ENCODE assay signal across 13 mouse cellular contexts in the genomic region with DNA sequence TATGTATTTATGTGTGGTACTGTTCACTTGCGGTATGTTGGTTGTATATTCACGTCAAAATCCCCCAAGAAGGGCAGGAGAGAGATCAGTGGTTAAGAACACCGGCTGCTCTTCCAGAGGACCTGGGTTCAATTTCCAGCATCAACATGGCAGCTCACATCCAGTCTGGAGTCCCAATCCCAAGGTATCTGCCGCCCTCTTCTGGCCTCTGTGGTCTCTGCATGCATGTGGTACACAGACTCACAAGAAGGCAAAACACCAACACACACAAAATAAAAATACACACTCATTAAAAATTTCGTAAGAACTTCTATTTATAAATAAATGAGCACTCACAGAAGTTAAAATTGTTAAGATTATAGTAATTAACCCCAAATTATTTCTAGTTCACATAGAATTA. TPM values are rescaled to one million over a fixed set of nuclear protein-coding genes. Genes with fewer than 3 reads are reported as not detected.
DNase-seq lines count a peak whose midpoint lies in the region; ATAC-seq and TF ChIP-seq lines count a peak whose summit lies in the region.
"Had no signal": no experiment of that assay in that cellular context is flagged by ENCODE, and none has a peak within 500 bp of the region (broad histone marks: within the 10 kb centered on the region; RNA-seq: fewer than 3 reads in every experiment).

No protein-coding gene starts in this region.

- H3K4me2 ChIP-seq in heart, postnatal 0 days (ENCODE audit: low read depth, low read length) = no peak overlapping the region
- no peak overlapping the region for H3K4me2 ChIP-seq in heart, embryonic 11.5 days
- no peak overlapping the region for H3K4me2 ChIP-seq in liver, embryonic 14.5 days (ENCODE audit: low read depth)
- H3K4me2 ChIP-seq in forebrain, embryonic 13.5 days = no peak overlapping the region
- H3K4me2 ChIP-seq: heart, embryonic 13.5 days had no signal

- 61% methylated on average over 5 of the region's 5 CpGs for WGBS in heart, postnatal 0 days
- WGBS in heart, embryonic 11.5 days (ENCODE audit: insufficient replicate concordance) = 66% methylated on average over 5 of the region's 5 CpGs
- 52% methylated on average over 5 of the region's 5 CpGs for WGBS in liver, embryonic 14.5 days (ENCODE audit: insufficient replicate concordance)
- WGBS in forebrain, embryonic 13.5 days = 74% methylated on average over 5 of the region's 5 CpGs

- no peak for TF ChIP-seq EP300 in heart, postnatal 0 days (IDR thresholded peaks at IDR 0.05; ENCODE audit: low read depth)
- TF ChIP-seq EP300 in MEL (IDR thresholded peaks at IDR 0.05; ENCODE audit: low read depth in 1 of 2, low read length in 2 of 2) = no peak
- no peak for TF ChIP-seq EP300 in liver, embryonic 14.5 days (IDR thresholded peaks at IDR 0.05; ENCODE audit: low read depth)

- H3K27ac ChIP-seq in heart, postnatal 0 days (ENCODE audit: low read depth) = no peak overlapping the region
- no peak overlapping the region for H3K27ac ChIP-seq in heart, embryonic 11.5 days (ENCODE audit: low read depth, low read length)
- H3K27ac ChIP-seq in MEL (ENCODE audit: control insufficient read depth, low read depth, low read length) = no peak overlapping the region
- no peak overlapping the region for H3K27ac ChIP-seq in liver, embryonic 14.5 days
- no peak overlapping the region for H3K27ac ChIP-seq in forebrain, embryonic 13.5 days
- H3K27ac ChIP-seq: heart, embryonic 13.5 days; midbrain, embryonic 10.5 days had no signal

- peaks cover 5% of the 10 kb centered on the region; the same call in 1 of the 2 replicates for H3K27me3 ChIP-seq in heart, postnatal 0 days (ENCODE audit: control insufficient read depth, insufficient read depth, low read length)
- H3K27me3 ChIP-seq in heart, embryonic 11.5 days (ENCODE audit: control insufficient read depth, insufficient read depth, low read length) = peaks cover 10% of the 10 kb centered on the region
- H3K27me3 ChIP-seq in MEL (ENCODE audit: control insufficient read depth in 1 of 2, insufficient read depth in 2 of 2, low read length in 2 of 2) = no peaks in the 10 kb centered on the region
- H3K27me3 ChIP-seq in liver, embryonic 14.5 days (ENCODE audit: control insufficient read depth, insufficient read depth, low read length) = no peaks in the 10 kb centered on the region; the same call in 1 of the 2 replicates
- H3K27me3 ChIP-seq in forebrain, embryonic 13.5 days = peaks cover 9% of the 10 kb centered on the region

- H3K9me3 ChIP-seq in heart, postnatal 0 days (replicated peaks; ENCODE audit: control insufficient read depth, low read length) = no peaks in the 10 kb centered on the region
- no peaks in the 10 kb centered on the region for H3K9me3 ChIP-seq in heart, embryonic 11.5 days (replicated peaks; ENCODE audit: control insufficient read depth, low read length)
- no peaks in the 10 kb centered on the region for H3K9me3 ChIP-seq in MEL (replicated peaks; ENCODE audit: insufficient read depth, low read length)
- no peaks in the 10 kb centered on the region for H3K9me3 ChIP-seq in liver, embryonic 14.5 days (ENCODE audit: control insufficient read depth, low read length)
- H3K9me3 ChIP-seq in forebrain, embryonic 13.5 days (replicated peaks) = peaks cover 6% of the 10 kb centered on the region; the same call in 1 of the 2 replicates
- H3K9me3 ChIP-seq: midbrain, embryonic 10.5 days had no signal

- H3K4me1 ChIP-seq in heart, postnatal 0 days (ENCODE audit: control insufficient read depth, insufficient read depth) = no peaks in the 10 kb centered on the region
- no peaks in the 10 kb centered on the region for H3K4me1 ChIP-seq in heart, embryonic 11.5 days (ENCODE audit: control insufficient read depth, insufficient read depth, low read length)
- H3K4me1 ChIP-seq in MEL (ENCODE audit: control insufficient read depth in 1 of 2, insufficient read depth in 2 of 2, low read length in 2 of 2) = no peaks in the 10 kb centered on the region
- no peaks in the 10 kb centered on the region for H3K4me1 ChIP-seq in liver, embryonic 14.5 days (replicated peaks; ENCODE audit: control insufficient read depth in 2 of 2, insufficient read depth in 2 of 2, low read length in 1 of 2)
- no peaks in the 10 kb centered on the region for H3K4me1 ChIP-seq in forebrain, embryonic 13.5 days
- H3K4me1 ChIP-seq: heart, embryonic 13.5 days; midbrain, embryonic 10.5 days had no signal

- TF ChIP-seq CTCF in heart, postnatal 0 days (IDR thresholded peaks at IDR 0.05; ENCODE audit: low read depth) = peak; percentile 10; the same call in 1 of the 2 replicates
- peak; percentile 63 to 80 (median 80) for TF ChIP-seq CTCF in MEL (IDR thresholded peaks at IDR 0.05 in 2 of 3, conservative IDR thresholded peaks at IDR 0.05 in 1 of 3; ENCODE audit: control insufficient read depth in 1 of 3, insufficient read depth in 1 of 3, low read depth in 2 of 3, low read length in 3 of 3, poor library complexity in 1 of 3, severe bottlenecking in 1 of 3)
- TF ChIP-seq CTCF in liver, embryonic 14.5 days (IDR thresholded peaks at IDR 0.05; ENCODE audit: low read depth) = peak; percentile 63

- TF ChIP-seq RAD21 in MEL (IDR thresholded peaks at IDR 0.05; ENCODE audit: low read depth, low read length) = peak; percentile 85

- H3K36me3 ChIP-seq in heart, postnatal 0 days (replicated peaks; ENCODE audit: control insufficient read depth, insufficient read depth, low read length) = no peaks in the 10 kb centered on the region
- no peaks in the 10 kb centered on the region for H3K36me3 ChIP-seq in heart, embryonic 11.5 days (ENCODE audit: control insufficient read depth, insufficient read depth, low read length)
- H3K36me3 ChIP-seq in MEL (ENCODE audit: control insufficient read depth in 1 of 2, insufficient read depth in 2 of 2, low read length in 2 of 2) = no peaks in the 10 kb centered on the region
- H3K36me3 ChIP-seq in liver, embryonic 14.5 days (replicated peaks; ENCODE audit: control insufficient read depth, insufficient read depth, low read depth) = no peaks in the 10 kb centered on the region
- no peaks in the 10 kb centered on the region for H3K36me3 ChIP-seq in forebrain, embryonic 13.5 days (ENCODE audit: poor library complexity, severe bottlenecking)
- H3K36me3 ChIP-seq: heart, embryonic 13.5 days; midbrain, embryonic 10.5 days had no signal

- no peak for ATAC-seq in heart, postnatal 0 days (ENCODE audit: insufficient read depth, low read depth)
- ATAC-seq in heart, embryonic 11.5 days (replicated peaks; ENCODE audit: insufficient number of reproducible peaks, low FRiP score, low TSS enrichment) = no peak
- ATAC-seq in liver, embryonic 14.5 days (ENCODE audit: insufficient read depth) = no peak
- ATAC-seq in megakaryocyte-erythroid progenitor cell, adult 5-6 weeks (replicated peaks; ENCODE audit: low FRiP score, low TSS enrichment, poor library complexity, severe bottlenecking) = no peak
- ATAC-seq in forebrain, embryonic 13.5 days = no peak
- ATAC-seq: activated CD4-positive, CD25-positive, alpha-beta regulatory T cell, adult 4 months had no signal

- no peak for DNase-seq in heart, postnatal 0 days (ENCODE audit: low spot score)
- DNase-seq in 3T3-L1 (ENCODE audit: low read depth, low spot score) (peak; percentile 28), MEL (ENCODE audit: low read depth, low spot score) (peak; percentile 69)
- DNase-seq in liver, embryonic 14.5 days (ENCODE audit: low read depth in 3 of 3, low spot score in 3 of 3) = no peak
- DNase-seq in layer of hippocampus, postnatal 10 days (ENCODE audit: low spot score in 2 of 2) = no peak

- H3K79me2 ChIP-seq in MEL (ENCODE audit: control insufficient read depth, insufficient read depth, low read length, poor library complexity) = no peaks in the 10 kb centered on the region

- H3K9ac ChIP-seq in heart, postnatal 0 days (replicated peaks; ENCODE audit: low read depth, low read length) = no peak overlapping the region
- no peak overlapping the region for H3K9ac ChIP-seq in heart, embryonic 11.5 days (ENCODE audit: low read depth, low read length)
- no peak overlapping the region for H3K9ac ChIP-seq in MEL (ENCODE audit: control insufficient read depth, low read depth, low read length, poor library complexity, severe bottlenecking)
- H3K9ac ChIP-seq in liver, embryonic 14.5 days (replicated peaks) = no peak overlapping the region
- no peak overlapping the region for H3K9ac ChIP-seq in forebrain, embryonic 13.5 days
- H3K9ac ChIP-seq: heart, embryonic 13.5 days had no signal

- no peak for TF ChIP-seq POLR2A in MEL (IDR thresholded peaks at IDR 0.05; ENCODE audit: control insufficient read depth in 1 of 2, insufficient read depth in 1 of 2, low read depth in 1 of 2, low read length in 2 of 2, poor library complexity in 1 of 2)

- H3K4me3 ChIP-seq in heart, postnatal 0 days (ENCODE audit: low read depth, low read length) = no peak overlapping the region
- H3K4me3 ChIP-seq in heart, embryonic 11.5 days (ENCODE audit: low read depth, low read length) = no peak overlapping the region
- no peak overlapping the region for H3K4me3 ChIP-seq in MEL (ENCODE audit: control insufficient read depth in 1 of 2, insufficient read depth in 1 of 2, low read depth in 2 of 2, low read length in 2 of 2)
- H3K4me3 ChIP-seq in liver, embryonic 14.5 days (ENCODE audit: insufficient read depth in 1 of 2, low read depth in 2 of 2, low read length in 2 of 2) = no peak overlapping the region
- no peak overlapping the region for H3K4me3 ChIP-seq in forebrain, embryonic 13.5 days
- H3K4me3 ChIP-seq: heart, embryonic 13.5 days; midbrain, embryonic 10.5 days had no signal

RNA-seq across cellular contexts. Expression of gene Acot5, which starts 5.9 kb away (rescaled TPM):
- total RNA-seq in heart, postnatal 0 days (2014; rRNA removed; ENCODE audit: low replicate concordance) = not detected in 2 replicates
- not detected in 2 replicates for polyA plus RNA-seq in heart, postnatal 0 days (2015; fragmentation: Nextera tagmentation; extraction: Ambion mirVana)
- not detected in 2 replicates for polyA plus RNA-seq in heart, embryonic 11.5 days (2014; fragmentation: Nextera tagmentation; extraction: Ambion mirVana)
- total RNA-seq in MEL (2012; rRNA removed) = not detected in 2 replicates
- not detected for polyA plus RNA-seq in MEL (2012; ENCODE audit: insufficient read depth in 1 of 2, insufficient read length in 2 of 2, low read depth in 1 of 2, low replicate concordance in 2 of 2, missing spikeins in 1 of 2)
- polyA plus RNA-seq in liver, embryonic 14.5 days (2012; rRNA removed) = not detected in 2 replicates
- not detected in 2 replicates for polyA plus RNA-seq in liver, embryonic 14.5 days (2014; fragmentation: Nextera tagmentation; extraction: Ambion mirVana)
- total RNA-seq in megakaryocyte-erythroid progenitor cell, adult 5-6 weeks (2014; fragmentation: Nextera tagmentation) = not detected in 2 replicates
- total RNA-seq in megakaryocyte-erythroid progenitor cell, adult 5-6 weeks (2017) = not detected in 2 replicates
- polyA plus RNA-seq in forebrain, embryonic 13.5 days (2015; fragmentation: Nextera tagmentation; extraction: Ambion mirVana) = not detected in 2 replicates
- 1 to 10 TPM; 4.0 to 4.7 TPM for total RNA-seq in layer of hippocampus, postnatal 10 days (2021)
- polyA plus RNA-seq: activated CD4-positive, CD25-positive, alpha-beta regulatory T cell, adult 4 months; embryonic facial prominence, embryonic 14.5 days; heart, embryonic 13.5 days; midbrain, embryonic 10.5 days had no signal

RNA-seq across cellular contexts. Expression of gene Acot3, which starts 11.3 kb away (rescaled TPM):
- 0.31 and 0.54 TPM in 2 replicates for total RNA-seq in heart, postnatal 0 days (2014; rRNA removed; ENCODE audit: low replicate concordance)
- polyA plus RNA-seq in heart, postnatal 0 days (2015; fragmentation: Nextera tagmentation; extraction: Ambion mirVana) = 1.8 and 2.1 TPM in 2 replicates
- 0.13 and 0.67 TPM in 2 replicates for polyA plus RNA-seq in heart, embryonic 11.5 days (2014; fragmentation: Nextera tagmentation; extraction: Ambion mirVana)
- total RNA-seq in MEL (2012; rRNA removed) = not detected in 2 replicates
- not detected for polyA plus RNA-seq in MEL (2012; ENCODE audit: insufficient read depth in 1 of 2, insufficient read length in 2 of 2, low read depth in 1 of 2, low replicate concordance in 2 of 2, missing spikeins in 1 of 2)
- 2.0 and 2.6 TPM in 2 replicates for polyA plus RNA-seq in liver, embryonic 14.5 days (2012; rRNA removed)
- 3.7 and 4.4 TPM in 2 replicates for polyA plus RNA-seq in liver, embryonic 14.5 days (2014; fragmentation: Nextera tagmentation; extraction: Ambion mirVana)
- total RNA-seq in megakaryocyte-erythroid progenitor cell, adult 5-6 weeks (2014; fragmentation: Nextera tagmentation) = not detected in 2 replicates
- not detected in 2 replicates for total RNA-seq in megakaryocyte-erythroid progenitor cell, adult 5-6 weeks (2017)
- 0.70 and 0.79 TPM in 2 replicates for polyA plus RNA-seq in forebrain, embryonic 13.5 days (2015; fragmentation: Nextera tagmentation; extraction: Ambion mirVana)
- total RNA-seq in layer of hippocampus, postnatal 10 days (2021) = 1 to 10 TPM; 1.2 to 1.4 TPM
- polyA plus RNA-seq: activated CD4-positive, CD25-positive, alpha-beta regulatory T cell, adult 4 months had no signal

RNA-seq across cellular contexts. Expression of gene Gm49366, which starts 24.5 kb away (rescaled TPM):
- not detected in 2 replicates for total RNA-seq in heart, postnatal 0 days (2014; rRNA removed; ENCODE audit: low replicate concordance)
- not detected in 2 replicates for polyA plus RNA-seq in heart, postnatal 0 days (2015; fragmentation: Nextera tagmentation; extraction: Ambion mirVana)
- not detected in 2 replicates for polyA plus RNA-seq in heart, embryonic 11.5 days (2014; fragmentation: Nextera tagmentation; extraction: Ambion mirVana)
- not detected in 2 replicates for total RNA-seq in MEL (2012; rRNA removed)
- polyA plus RNA-seq in MEL (2012; ENCODE audit: insufficient read depth in 1 of 2, insufficient read length in 2 of 2, low read depth in 1 of 2, low replicate concordance in 2 of 2, missing spikeins in 1 of 2) = not detected
- polyA plus RNA-seq in liver, embryonic 14.5 days (2012; rRNA removed) = not detected in 2 replicates
- not detected in 2 replicates for polyA plus RNA-seq in liver, embryonic 14.5 days (2014; fragmentation: Nextera tagmentation; extraction: Ambion mirVana)
- total RNA-seq in megakaryocyte-erythroid progenitor cell, adult 5-6 weeks (2014; fragmentation: Nextera tagmentation) = not detected in 2 replicates
- not detected in 2 replicates for total RNA-seq in megakaryocyte-erythroid progenitor cell, adult 5-6 weeks (2017)
- not detected in 2 replicates for polyA plus RNA-seq in forebrain, embryonic 13.5 days (2015; fragmentation: Nextera tagmentation; extraction: Ambion mirVana)
- 1 to 10 TPM in 1 of 2 experiments, not detected in 1; 3.4 TPM for total RNA-seq in layer of hippocampus, postnatal 10 days (2021)
- total RNA-seq: left cerebral cortex, postnatal 10 days had no signal
- polyA plus RNA-seq: activated CD4-positive, CD25-positive, alpha-beta regulatory T cell, adult 4 months; embryonic facial prominence, embryonic 14.5 days; heart, embryonic 13.5 days; midbrain, embryonic 10.5 days had no signal

RNA-seq across cellular contexts. Expression of gene Acot4, which starts 25.0 kb away (rescaled TPM):
- total RNA-seq in heart, postnatal 0 days (2014; rRNA removed; ENCODE audit: low replicate concordance) = 0.31 and 18.2 TPM in 2 replicates
- polyA plus RNA-seq in heart, postnatal 0 days (2015; fragmentation: Nextera tagmentation; extraction: Ambion mirVana) = 0.55 and 0.60 TPM in 2 replicates
- 0.37 and 0.43 TPM in 2 replicates for polyA plus RNA-seq in heart, embryonic 11.5 days (2014; fragmentation: Nextera tagmentation; extraction: Ambion mirVana)
- total RNA-seq in MEL (2012; rRNA removed) = 0.08 TPM in 1 of 2 replicates, not detected in the other
- polyA plus RNA-seq in MEL (2012; ENCODE audit: insufficient read depth in 1 of 2, insufficient read length in 2 of 2, low read depth in 1 of 2, low replicate concordance in 2 of 2, missing spikeins in 1 of 2) = under 1 TPM in 1 of 2 experiments, not detected in 1; 0.08 TPM
- 4.8 and 5.0 TPM in 2 replicates for polyA plus RNA-seq in liver, embryonic 14.5 days (2012; rRNA removed)
- polyA plus RNA-seq in liver, embryonic 14.5 days (2014; fragmentation: Nextera tagmentation; extraction: Ambion mirVana) = 7.9 and 8.4 TPM in 2 replicates
- total RNA-seq in megakaryocyte-erythroid progenitor cell, adult 5-6 weeks (2014; fragmentation: Nextera tagmentation) = not detected in 2 replicates
- 0.19 TPM in 1 of 2 replicates, not detected in the other for total RNA-seq in megakaryocyte-erythroid progenitor cell, adult 5-6 weeks (2017)
- polyA plus RNA-seq in forebrain, embryonic 13.5 days (2015; fragmentation: Nextera tagmentation; extraction: Ambion mirVana) = 0.09 and 0.10 TPM in 2 replicates
- 1 to 10 TPM; 2.0 to 2.3 TPM for total RNA-seq in layer of hippocampus, postnatal 10 days (2021)
- polyA plus RNA-seq: activated CD4-positive, CD25-positive, alpha-beta regulatory T cell, adult 4 months had no signal

RNA-seq across cellular contexts. Expression of gene Acot6, which starts 37.2 kb away (rescaled TPM):
- 1.8 and 5.8 TPM in 2 replicates for total RNA-seq in heart, postnatal 0 days (2014; rRNA removed; ENCODE audit: low replicate concordance)
- polyA plus RNA-seq in heart, postnatal 0 days (2015; fragmentation: Nextera tagmentation; extraction: Ambion mirVana) = 1.1 and 1.2 TPM in 2 replicates
- 0.89 and 1.0 TPM in 2 replicates for polyA plus RNA-seq in heart, embryonic 11.5 days (2014; fragmentation: Nextera tagmentation; extraction: Ambion mirVana)
- 2.7 and 3.2 TPM in 2 replicates for total RNA-seq in MEL (2012; rRNA removed)
- polyA plus RNA-seq in MEL (2012; ENCODE audit: insufficient read depth in 1 of 2, insufficient read length in 2 of 2, low read depth in 1 of 2, low replicate concordance in 2 of 2, missing spikeins in 1 of 2) = 1 to 10 TPM in 1 of 2 experiments, not detected in 1; 3.3 TPM
- 0.87 and 1.0 TPM in 2 replicates for polyA plus RNA-seq in liver, embryonic 14.5 days (2012; rRNA removed)
- polyA plus RNA-seq in liver, embryonic 14.5 days (2014; fragmentation: Nextera tagmentation; extraction: Ambion mirVana) = 0.48 and 0.77 TPM in 2 replicates
- total RNA-seq in megakaryocyte-erythroid progenitor cell, adult 5-6 weeks (2014; fragmentation: Nextera tagmentation) = 6.9 and 11.3 TPM in 2 replicates
- total RNA-seq in megakaryocyte-erythroid progenitor cell, adult 5-6 weeks (2017) = 4.1 and 4.7 TPM in 2 replicates
- 0.84 and 0.99 TPM in 2 replicates for polyA plus RNA-seq in forebrain, embryonic 13.5 days (2015; fragmentation: Nextera tagmentation; extraction: Ambion mirVana)
- total RNA-seq in layer of hippocampus, postnatal 10 days (2021) = 1 to 10 TPM; 3.7 to 4.3 TPM

Comparison
In these comparisons a context has a peak if more than half of its experiments do, and no peak if none do; other contexts are left out.
1. DNase-seq: peak in 3T3-L1 (single experiment) and MEL (single experiment); none in heart, postnatal 0 days (single experiment), liver, embryonic 14.5 days (0 of 3) and layer of hippocampus, postnatal 10 days (0 of 2).
2. CTCF ChIP-seq: peak in every context shown above with its lines; median percentile 80 in MEL; 63 in liver, embryonic 14.5 days; 10 in heart, postnatal 0 days.